Mouse (Mus musculus) CH12.LX (cell line): Measurements from ENCODE around the gene Igll1.

Source experiments
- BHLHE40 ChIP-seq: IDR thresholded peaks from 2 replicates; pipeline ENCODE4 v1.6.1; 2011; ENCODE audit warnings: mild to moderate bottlenecking, low read depth, low read length, improper control_type of control experiment
- CHD1 ChIP-seq: IDR thresholded peaks from 2 replicates; pipeline ENCODE4 v1.6.1; 2012; ENCODE audit warnings: low read depth, low read length, improper control_type of control experiment, inconsistent platforms
- CTCF ChIP-seq, 2 experiments: IDR thresholded peaks in 1 of 2; conservative IDR thresholded peaks in 1 of 2; 2 replicates each; pipeline ENCODE4 v1.5.1; 2011 to 2012; ENCODE audit warnings: low read depth in 2 of 2, low read length in 2 of 2, improper control_type of control experiment in 1 of 2, inconsistent platforms in 1 of 2, mild to moderate bottlenecking in 1 of 2, moderate library complexity in 1 of 2
- EP300 ChIP-seq: IDR thresholded peaks from 2 replicates; pipeline ENCODE4 v1.6.1; 2011; ENCODE audit warnings: low read length, improper control_type of control experiment
- HCFC1 ChIP-seq: IDR thresholded peaks from 2 replicates; pipeline ENCODE4 v1.6.1; 2012; ENCODE audit warnings: low read depth, mild to moderate bottlenecking, inconsistent platforms, low read length, improper control_type of control experiment
- IRF4 ChIP-seq: IDR thresholded peaks from 2 replicates; pipeline ENCODE4 v1.6.1; 2014; ENCODE audit warnings: low read depth, mild to moderate bottlenecking, inconsistent platforms, low read length, improper control_type of control experiment
- JUND ChIP-seq: conservative IDR thresholded peaks from 2 replicates; pipeline ENCODE4 v1.6.1; 2011; ENCODE audit warnings: low read depth, low read length, improper control_type of control experiment
- MAX ChIP-seq: IDR thresholded peaks from 2 replicates; pipeline ENCODE4 v1.6.1; 2011; ENCODE audit warnings: low read length, improper control_type of control experiment
- TBP ChIP-seq: conservative IDR thresholded peaks from 2 replicates; pipeline ENCODE4 v1.6.1; 2011; ENCODE audit warnings: low read depth, low read length, improper control_type of control experiment
- ZMIZ1 ChIP-seq: IDR thresholded peaks from 2 replicates; pipeline ENCODE4 v1.6.1; 2012; ENCODE audit warnings: low read depth, mild to moderate bottlenecking, inconsistent platforms, low read length, improper control_type of control experiment

DNA sequence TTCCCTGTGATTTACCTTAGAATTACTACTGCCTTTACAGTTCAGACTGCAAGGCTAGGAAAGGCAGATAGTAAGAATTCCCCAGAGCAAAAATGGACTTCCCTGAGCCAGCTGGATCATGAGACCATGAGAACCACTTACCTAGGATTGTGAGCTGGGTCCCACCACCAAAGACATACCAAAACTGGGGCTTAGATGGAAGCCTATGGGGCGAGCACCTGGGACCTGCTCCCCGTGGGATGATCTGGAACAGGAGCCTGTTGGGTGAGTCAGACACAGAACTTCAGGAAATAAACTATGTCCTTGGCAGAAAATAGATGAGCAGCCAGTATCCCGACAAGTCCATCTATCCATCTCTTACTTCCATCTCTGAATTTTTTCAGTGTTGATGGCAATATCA, 1.5 kb downstream of the Igll1 start:
- no peak for TF ChIP-seq ZMIZ1
- no peak for TF ChIP-seq CTCF (conservative IDR thresholded peaks at IDR 0.05 in 1 of 2, IDR thresholded peaks at IDR 0.05 in 1 of 2; ENCODE audit: low read depth in 2 of 2, low read length in 2 of 2)
- no peak for TF ChIP-seq TBP
- no peak for TF ChIP-seq CHD1
- TF ChIP-seq MAX: no peak
- no peak for TF ChIP-seq HCFC1
- no peak for TF ChIP-seq JUND
- no peak for TF ChIP-seq BHLHE40
- no peak for TF ChIP-seq EP300
- TF ChIP-seq IRF4: no peak
